Mouse (Mus musculus) WW6 (cell line): Measurements from ENCODE around the gene Txlna.
A peak's percentile ranks its signal among the peaks of the same experiment; 100 is the strongest.

Experiments
- DNase-seq: peaks from one replicate; pipeline ENCODE4 v3.0.0-alpha.2; 2013; ENCODE audit warnings: low read depth, low spot score

Txlna gene

DNA sequence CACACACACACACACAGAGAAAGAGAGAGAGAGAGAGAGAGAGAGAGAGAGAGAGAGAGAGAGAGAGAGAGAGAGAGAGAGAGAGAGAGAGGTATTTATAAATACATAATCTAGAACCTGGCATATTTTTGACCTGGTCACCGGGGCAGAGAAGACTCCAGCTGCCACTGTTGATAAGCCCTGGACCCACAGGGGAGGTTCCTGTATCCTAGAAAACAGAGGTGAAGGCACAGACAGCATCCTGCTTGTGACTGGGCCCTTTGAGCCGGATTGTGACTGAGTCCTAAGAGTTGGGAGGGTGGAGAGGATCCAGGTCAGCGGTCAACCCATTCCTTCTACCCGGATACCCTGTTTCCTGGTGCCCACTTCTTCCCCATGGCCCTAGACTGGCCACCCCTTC lies 52.0 kb downstream of the Txlna start:
- DNase-seq, result no peak

DNA sequence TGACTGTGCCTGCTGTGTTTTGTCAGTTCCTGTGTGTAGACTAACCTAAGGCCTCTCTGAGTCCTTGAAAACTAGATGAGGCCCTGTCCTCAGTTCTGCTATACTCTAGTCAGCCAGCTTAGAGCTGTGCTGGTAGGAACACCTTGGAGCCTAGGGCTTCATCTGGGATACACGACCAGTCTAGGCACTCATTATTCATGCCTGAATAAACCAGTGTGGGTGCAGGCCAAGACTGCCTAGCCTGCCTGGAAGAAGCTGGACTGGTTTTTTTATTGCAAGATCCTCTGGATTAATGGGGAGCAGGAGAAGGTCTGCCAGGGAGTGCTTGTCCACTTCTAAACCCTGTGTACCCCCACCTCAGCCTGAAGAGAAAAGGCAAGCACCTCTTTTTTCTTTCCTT lies 53.9 kb downstream of the Txlna start:
- DNase-seq, result no peak

DNA sequence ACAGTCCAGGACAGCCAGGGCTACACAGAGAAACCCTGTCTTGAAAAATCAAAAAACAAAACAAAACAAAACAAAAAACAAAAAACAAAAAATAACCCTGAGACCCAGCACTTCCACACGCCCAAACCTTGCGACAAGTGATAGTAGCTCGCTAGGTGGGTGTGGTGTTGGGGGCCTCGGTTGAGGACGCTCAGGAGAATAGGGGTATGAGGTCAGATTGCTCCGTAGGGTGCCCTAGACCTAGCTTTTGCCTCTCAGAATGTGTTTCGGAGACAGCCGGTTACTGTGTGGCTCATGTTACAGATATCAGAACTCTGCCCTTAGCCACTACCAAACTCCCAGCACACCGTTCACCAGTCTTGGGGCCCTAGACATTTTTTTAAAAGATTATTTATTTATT lies 55.1 kb downstream of the Txlna start:
- DNase-seq, result no peak

DNA sequence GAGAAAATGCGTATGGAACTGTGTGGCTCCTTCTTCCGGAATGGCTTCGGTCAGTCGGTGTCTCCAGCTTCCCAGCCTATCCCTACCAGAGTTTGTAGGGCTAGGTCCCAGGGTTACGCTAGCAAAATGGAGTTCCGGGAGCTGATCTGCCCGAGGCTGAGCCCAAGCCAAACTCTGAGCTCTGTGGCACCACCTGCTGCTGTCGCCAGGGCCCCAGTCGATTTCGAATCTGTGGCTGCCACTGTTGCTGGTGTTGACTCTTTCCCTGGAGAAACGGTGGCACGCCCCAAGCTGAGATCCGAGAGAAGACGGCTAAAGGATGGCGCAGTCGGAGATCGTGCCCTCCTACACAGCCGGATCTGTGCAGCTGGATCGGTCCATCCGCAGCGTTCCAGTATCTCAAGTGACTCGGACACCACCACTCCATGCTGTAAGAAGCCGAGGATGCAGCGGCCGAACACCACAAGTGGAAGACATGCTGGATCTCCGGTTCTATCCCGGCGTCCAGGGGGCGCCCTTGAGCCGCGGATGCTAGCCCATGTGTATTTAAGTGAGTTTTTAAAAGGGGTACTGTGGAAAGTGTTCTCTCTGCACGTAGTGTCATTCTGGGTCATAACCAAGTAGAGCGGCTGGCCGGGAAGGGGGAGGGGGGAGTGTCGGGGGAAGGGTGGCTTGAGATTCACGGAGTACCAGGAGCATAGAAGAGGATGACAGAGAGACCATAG lies 55.8 kb downstream of the Txlna start:
- peak; percentile 78 for DNase-seq

DNA sequence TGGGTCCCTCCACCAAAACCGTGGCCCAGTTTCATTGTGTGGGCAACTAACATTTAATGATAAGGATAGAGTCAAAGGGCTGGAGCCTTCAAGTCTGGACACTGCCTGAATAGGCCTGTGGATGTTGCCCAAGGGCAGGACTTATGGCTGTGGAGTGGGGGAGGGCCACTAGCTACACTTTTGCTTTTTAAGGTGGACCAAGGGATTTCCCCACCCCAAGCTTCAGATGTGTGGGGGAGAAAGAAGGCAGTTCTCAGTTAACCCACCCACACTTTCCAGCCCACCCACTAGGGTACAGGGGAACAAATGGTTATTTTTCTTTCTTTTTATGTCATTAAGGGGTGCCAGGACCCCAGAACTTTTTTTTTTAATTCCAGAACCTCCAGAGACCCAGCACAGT lies 56.5 kb downstream of the Txlna start:
- DNase-seq, result no peak

DNA sequence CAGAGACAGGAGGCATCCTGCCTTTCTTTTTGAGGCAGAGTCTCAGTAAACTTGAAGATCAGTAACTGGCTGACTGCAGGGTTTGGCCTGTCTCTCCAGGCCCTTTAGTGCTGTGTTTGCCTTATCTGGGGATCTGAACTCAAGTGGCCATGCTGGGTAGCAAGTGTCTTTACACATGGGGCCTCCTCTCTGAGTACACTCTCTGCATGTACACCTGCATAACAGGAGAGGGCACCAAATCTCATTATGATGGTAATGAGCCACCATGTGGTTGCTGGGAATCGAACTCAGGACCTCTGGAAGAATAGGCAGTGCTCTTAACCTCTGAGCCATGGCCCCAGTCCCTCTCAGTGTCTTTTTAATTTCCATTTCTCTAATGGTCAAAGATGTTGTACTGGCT lies 58.6 kb downstream of the Txlna start:
- DNase-seq, result no peak

DNA sequence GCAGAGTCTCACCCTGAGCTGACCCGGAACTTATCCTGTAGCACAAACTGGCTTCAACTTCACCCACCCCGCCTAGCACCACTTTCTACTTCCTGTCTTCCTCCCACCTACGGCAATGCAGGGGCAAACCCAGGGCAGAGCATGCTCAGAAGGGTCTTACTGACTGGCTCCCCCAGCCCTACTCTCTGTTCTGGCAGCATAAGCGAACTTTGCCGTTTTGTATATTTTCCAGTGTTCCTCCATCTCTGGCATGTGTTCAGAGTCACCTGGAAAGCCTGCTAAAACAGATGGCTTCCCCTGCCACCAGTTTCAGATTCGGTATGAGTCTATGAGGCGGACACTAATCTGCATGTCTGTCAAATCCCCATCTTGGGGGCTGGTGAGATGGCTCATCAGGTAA lies 60.5 kb downstream of the Txlna start:
- no peak for DNase-seq

DNA sequence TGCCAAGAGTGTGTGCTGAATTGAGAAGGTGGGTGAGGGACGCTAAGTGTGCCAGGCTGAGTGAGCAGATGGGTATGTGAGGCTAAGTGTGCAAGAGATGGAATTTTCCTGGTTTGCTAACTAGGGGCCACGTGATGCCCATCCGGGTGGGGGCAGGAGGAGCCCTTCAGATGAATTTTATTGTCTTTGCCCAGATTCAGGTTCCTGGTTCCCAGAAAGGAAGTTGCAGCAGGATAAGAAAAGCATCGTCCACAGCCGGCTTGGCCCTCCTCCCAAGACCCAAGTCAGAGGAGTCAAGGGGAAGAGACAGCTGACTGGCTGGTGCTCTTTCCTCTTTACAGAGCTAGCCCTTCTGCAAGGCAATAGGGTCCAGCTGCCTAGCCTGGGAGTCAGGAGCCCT lies 62.4 kb downstream of the Txlna start, which contains the start of gene Fam167b:
Gene Fam167b (minus strand): TSS at position 84 of the 400 bp plus-strand sequence.
- DNase-seq, result no peak

DNA sequence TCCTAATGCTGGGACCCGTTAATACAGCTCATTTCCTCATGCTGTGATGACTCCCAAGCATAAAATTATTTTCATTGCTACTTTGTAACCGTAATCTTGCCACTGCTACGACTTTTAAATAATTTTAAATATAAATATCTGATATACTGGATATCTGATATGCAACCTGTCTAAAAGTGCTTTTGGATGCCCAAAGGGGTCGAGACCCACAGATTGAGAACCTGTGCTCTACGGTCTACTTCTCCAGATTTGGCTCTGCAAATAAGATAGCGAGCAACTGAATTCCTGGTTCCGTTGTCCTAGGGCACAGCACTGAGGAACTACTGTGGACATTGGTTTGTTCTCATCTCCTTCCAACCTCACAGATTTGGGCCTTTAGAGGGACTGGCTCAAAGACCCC lies 63.2 kb downstream of the Txlna start:
- DNase-seq, result no peak

DNA sequence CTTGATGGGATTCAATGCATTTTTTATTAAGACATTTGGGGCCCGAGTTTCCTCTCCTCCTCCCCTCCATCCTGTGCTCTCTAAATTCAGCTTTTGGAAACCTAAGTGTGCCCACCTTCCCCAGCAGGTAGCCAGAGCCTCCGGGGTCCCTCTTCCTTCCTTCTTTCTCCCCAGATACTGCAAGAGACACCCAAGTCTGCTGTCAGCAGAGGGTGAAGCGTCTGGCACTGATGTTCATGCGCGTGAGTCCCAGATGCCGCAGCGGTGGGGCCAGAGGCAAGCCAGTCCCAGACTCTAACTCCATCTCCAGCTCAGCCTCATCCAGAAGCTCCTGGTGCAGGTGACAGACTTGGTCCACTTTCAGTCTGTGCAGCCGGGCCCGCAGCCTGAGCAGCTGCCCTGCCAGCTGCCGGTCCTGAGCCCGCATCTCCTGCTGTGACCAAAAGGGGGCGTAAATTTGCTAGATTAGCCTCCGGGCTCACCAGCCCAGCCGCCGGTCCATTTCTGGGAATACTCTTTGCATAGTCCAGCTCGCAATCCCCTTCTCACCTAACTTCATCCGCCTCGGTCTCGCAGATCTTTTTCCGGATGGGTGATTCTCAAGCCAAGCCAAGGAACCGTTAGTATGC lies 63.9 kb downstream of the Txlna start:
- DNase-seq, result no peak
